Mouse (Mus musculus) hindbrain, embryonic 10.5 days (tissue): ENCODE measurements around the gene Tceal9. TPM values are rescaled to one million over a fixed set of nuclear protein-coding genes. Genes with fewer than 3 reads are reported as not detected.
"Not testable (repeated sequence)": the region's sequence is repeated elsewhere in the genome, so short reads cannot be mapped to it uniquely, and the experiment has no call there.

Source experiments
- DNase-seq: peaks from one replicate; pipeline ENCODE4 v3.0.0-alpha.2; 2017; ENCODE audit warnings: low spot score
- H3K27ac ChIP-seq: fragments of 300-500 bp; sonication (generic); 2 replicates; pipeline ENCODE4 v1.5.1; 2016; ENCODE audit warnings: mild to moderate bottlenecking, moderate library complexity
- H3K27me3 ChIP-seq: fragments of 300-500 bp; sonication (generic); 2 replicates; pipeline ENCODE4 v1.6.1; 2016; ENCODE audit warnings: mild to moderate bottlenecking; ENCODE audit not compliant: poor library complexity, insufficient read depth, severe bottlenecking
- H3K36me3 ChIP-seq: fragments of 300-500 bp; sonication (generic); 2 replicates; pipeline ENCODE4 v1.6.1; 2016; ENCODE audit warnings: mild to moderate bottlenecking, moderate library complexity
- H3K4me1 ChIP-seq: fragments of 300-500 bp; sonication (generic); replicated peaks from 2 replicates; pipeline ENCODE4 v1.6.1; 2016; ENCODE audit warnings: mild to moderate bottlenecking
- H3K4me3 ChIP-seq: fragments of 300-500 bp; sonication (generic); 2 replicates; pipeline ENCODE4 v1.5.1; 2016; ENCODE audit warnings: mild to moderate bottlenecking, moderate library complexity
- H3K9me3 ChIP-seq: fragments of 300-500 bp; sonication (generic); 2 replicates; pipeline ENCODE4 v1.6.1; 2016; ENCODE audit warnings: mild to moderate bottlenecking, moderate library complexity
- WGBS: fragments of 180-500 bp; shearing (Covaris S2); methylation state at CpG from one replicate; pipeline ENCODE4 v1.1.7; 2016; 5-methylcytosine and 5-hydroxymethylcytosine counted together
- polyA plus RNA-seq: library from polyadenylated mRNA; unstranded; fragments of >200 nt; fragmentation: Nextera tagmentation; extraction: Ambion mirVana; gene quantifications from 2 replicates; pipeline ENCODE4 v1.2.1, GENCODE M21; 2016

The Tceal9 gene
- polyA plus RNA-seq, 1 experiment from 2014 or later, result 356 TPM

DNA sequence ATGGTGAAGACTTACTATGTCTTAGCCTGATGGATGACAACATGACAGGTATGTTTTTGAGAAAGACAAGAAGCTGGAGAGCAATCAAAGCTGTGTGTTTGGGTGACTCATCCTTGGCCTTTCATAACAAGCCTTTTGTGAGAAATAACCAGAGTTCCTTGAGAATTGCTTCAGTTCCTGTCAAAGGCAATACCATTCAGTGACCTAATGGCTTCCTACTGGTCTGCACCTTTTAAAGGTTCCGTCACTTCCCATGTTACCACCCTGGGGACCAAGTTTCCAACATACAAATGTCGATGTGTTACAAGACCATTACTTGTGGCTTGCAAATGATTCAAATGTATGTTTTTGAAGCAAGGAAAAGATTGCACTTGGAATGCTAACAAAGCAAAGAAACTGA, 1.7 kb upstream of the Tceal9 start:
- Histone ChIP-seq H3K9me3 (no peaks in the 10 kb centered on the region), H3K36me3 (peaks cover 11% of the 10 kb centered on the region), H3K27me3 (peaks cover 4% of the 10 kb centered on the region; the same call in 1 of the 2 replicates), H3K4me1 (0 out of 2 replicates have a peak, but pooled peaks cover 6% of the 10 kb centered on the region), H3K4me3 (no peak overlapping the region), H3K27ac (no peak overlapping the region)
- DNase-seq, result no peak
- 91% methylated on average over 2 of the region's 2 CpGs for WGBS

GRCm38 (mm10) chrX:136245521-136246071, 717 bp downstream of the Tceal9 start:
- peak overlapping the region; percentile 89 for H3K27ac ChIP-seq
- no peaks in the 10 kb centered on the region for H3K9me3 ChIP-seq
- DNase-seq, result peak; percentile 18
- 0 out of 2 replicates have a peak, but pooled peaks cover 6% of the 10 kb centered on the region for H3K4me1 ChIP-seq
- 22% methylated on average over 15 of the region's 15 CpGs for WGBS
- peaks cover 11% of the 10 kb centered on the region for H3K36me3 ChIP-seq
- peaks cover 4% of the 10 kb centered on the region; the same call in 1 of the 2 replicates for H3K27me3 ChIP-seq
- peak overlapping the region; percentile 62 for H3K4me3 ChIP-seq

GRCm38 (mm10) chrX:136248811-136249210, 3.9 kb downstream of the Tceal9 start:
- DNase-seq, result no peak
- no peak overlapping the region for H3K27ac ChIP-seq
- WGBS, result 88% methylated on average over 6 of the region's 6 CpGs

GRCm38 (mm10) chrX:136249671-136250070, 4.8 kb downstream of the Tceal9 start:
- 86% methylated on average over 7 of the region's 7 CpGs for WGBS
- H3K4me1 ChIP-seq, result 0 out of 2 replicates have a peak, but pooled peaks cover 6% of the 10 kb centered on the region
- no peak overlapping the region for H3K4me3 ChIP-seq
- no peaks in the 10 kb centered on the region for H3K9me3 ChIP-seq
- no peak overlapping the region for H3K27ac ChIP-seq
- H3K27me3 ChIP-seq, result peaks cover 4% of the 10 kb centered on the region; the same call in 1 of the 2 replicates
- DNase-seq, result no peak
- peaks cover 11% of the 10 kb centered on the region for H3K36me3 ChIP-seq

More at GRCm38 (mm10) chrX:136248811-136249210, 3.9 kb downstream of the Tceal9 start:
- Histone ChIP-seq H3K36me3 (peaks cover 11% of the 10 kb centered on the region), H3K27me3 (peaks cover 4% of the 10 kb centered on the region; the same call in 1 of the 2 replicates), H3K4me3 (no peak overlapping the region), H3K4me1 (0 out of 2 replicates have a peak, but pooled peaks cover 6% of the 10 kb centered on the region), H3K9me3 (no peaks in the 10 kb centered on the region)

GRCm38 (mm10) chrX:136252023-136252729, 7.3 kb downstream of the Tceal9 start:
- DNase-seq, result no peak
- Histone ChIP-seq H3K4me1 (no peaks in the 10 kb centered on the region), H3K27ac (no peak overlapping the region), H3K4me3 (no peak overlapping the region), H3K9me3 (no peaks in the 10 kb centered on the region), H3K36me3 (peaks cover 10% of the 10 kb centered on the region), H3K27me3 (no peaks in the 10 kb centered on the region)
- WGBS, result 78% methylated on average over 6 of the region's 6 CpGs

DNA sequence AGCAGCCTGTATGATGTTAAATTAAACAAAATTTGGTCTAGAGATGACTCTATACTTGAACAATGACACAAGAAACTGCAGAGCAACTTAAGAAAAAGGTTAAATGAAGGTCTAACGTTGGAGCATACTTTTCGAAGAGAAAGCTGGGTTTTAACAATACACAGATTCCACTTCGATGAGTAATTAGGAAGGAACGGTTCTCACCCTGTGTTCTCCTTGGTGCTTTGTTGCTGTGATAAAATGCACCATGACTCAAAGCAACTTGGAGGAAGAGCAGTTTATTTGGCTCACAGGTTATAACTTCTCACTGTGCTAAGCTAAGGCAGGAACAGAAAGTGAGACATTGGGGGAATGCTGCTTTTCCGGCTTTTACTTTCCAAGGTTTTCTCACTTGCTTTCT, 22.8 kb downstream of the Tceal9 start:
- WGBS, result 83% methylated on average over 5 of the region's 5 CpGs
- peaks cover 4% of the 10 kb centered on the region for H3K27me3 ChIP-seq
- no peaks in the 10 kb centered on the region for H3K9me3 ChIP-seq
- no peak for DNase-seq
- H3K4me3 ChIP-seq, result no peak overlapping the region
- peaks cover 8% of the 10 kb centered on the region for H3K4me1 ChIP-seq
- no peak overlapping the region for H3K27ac ChIP-seq
- H3K36me3 ChIP-seq, result peaks cover 7% of the 10 kb centered on the region

DNA sequence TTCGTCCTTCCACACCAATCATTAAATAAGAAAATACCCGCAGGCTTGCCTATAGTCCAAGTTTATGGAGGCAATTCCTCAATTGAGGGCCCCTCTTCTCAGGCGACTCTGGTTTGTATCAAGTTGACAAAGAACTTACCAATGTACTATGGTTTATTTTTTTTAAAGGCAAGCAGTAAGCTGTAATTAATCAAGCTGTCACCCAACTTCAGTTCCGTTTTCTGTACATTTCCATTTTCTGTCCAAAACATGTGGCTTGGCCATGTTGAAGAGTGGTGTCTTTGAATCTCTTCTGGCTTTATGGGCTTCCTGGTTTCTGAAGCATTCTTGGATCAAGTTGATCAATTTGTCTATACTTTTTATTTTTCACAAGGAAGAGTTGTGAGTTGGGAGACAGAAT, 23.3 kb downstream of the Tceal9 start:
- no peak for DNase-seq
- no peak overlapping the region for H3K4me3 ChIP-seq
- peaks cover 8% of the 10 kb centered on the region for H3K4me1 ChIP-seq
- 83% methylated on average over 4 of the region's 4 CpGs for whole genome bisulfite sequencing
- H3K9me3 ChIP-seq, result no peaks in the 10 kb centered on the region
- peaks cover 4% of the 10 kb centered on the region for H3K27me3 ChIP-seq
- H3K36me3 ChIP-seq, result peaks cover 7% of the 10 kb centered on the region
- no peak overlapping the region for H3K27ac ChIP-seq

DNA sequence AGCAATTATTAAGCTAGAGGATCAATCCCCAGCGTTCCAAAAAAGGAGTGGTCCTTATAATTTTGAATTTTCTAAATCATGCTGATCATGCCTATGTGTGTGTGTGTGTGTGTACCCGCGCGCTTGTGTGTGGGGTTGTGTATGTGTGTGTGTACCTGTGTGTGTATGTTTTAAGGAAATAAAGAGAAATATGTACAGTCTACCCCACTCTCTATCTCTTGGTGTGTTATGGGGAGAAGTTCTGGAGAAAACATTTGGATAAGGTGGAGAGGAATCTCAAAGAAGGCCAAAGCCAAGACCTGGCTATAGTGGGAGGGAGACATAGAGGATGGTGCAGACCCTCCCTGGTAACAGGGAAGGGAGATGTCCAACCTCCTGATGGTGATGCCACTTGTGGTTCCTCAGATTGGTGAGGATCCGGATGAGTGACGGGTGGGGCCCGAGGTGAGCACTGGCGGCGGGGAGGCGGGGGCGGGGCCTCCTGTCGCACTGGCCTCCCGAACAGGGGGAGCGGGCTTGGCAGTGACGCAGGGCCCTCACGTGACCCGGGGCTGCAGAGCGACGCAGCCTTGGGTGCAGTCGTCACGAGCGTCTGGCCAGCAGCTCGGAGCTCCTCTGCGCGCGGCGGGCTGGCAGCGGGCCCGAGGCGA, 25.0 kb downstream of the Tceal9 start, which contains the start of gene Bex3:
Gene Bex3 (plus strand): TSS at position 511 of the 650 bp plus-strand sequence.
- WGBS, result 60% methylated on average over 5 of the region's 30 CpGs
- peak within 1 kb of the TSS; percentile 56 for H3K4me3 ChIP-seq
- peak; percentile 3 for DNase-seq
- H3K9me3 ChIP-seq, H3K27me3 ChIP-seq, H3K36me3 ChIP-seq: not testable (repeated sequence)
- H3K27ac ChIP-seq, result peak within 1 kb of the TSS; percentile 84
- H3K4me1 ChIP-seq, result peaks cover 11% of the 10 kb centered on the region

GRCm38 (mm10) chrX:136270393-136271111, 25.7 kb downstream of the Tceal9 start:
- 11% methylated on average over 16 of the region's 60 CpGs for WGBS
- H3K4me3 ChIP-seq, result peak overlapping the region; percentile 56
- peak overlapping the region; percentile 84 for H3K27ac ChIP-seq
- H3K27me3 ChIP-seq, H3K9me3 ChIP-seq, H3K36me3 ChIP-seq: not testable (repeated sequence)
- DNase-seq, result peak; percentile 29
- H3K4me1 ChIP-seq, result peaks cover 14% of the 10 kb centered on the region

GRCm38 (mm10) chrX:136274542-136274941, 29.7 kb downstream of the Tceal9 start:
- H3K36me3 ChIP-seq, result peaks cover 7% of the 10 kb centered on the region
- no peaks in the 10 kb centered on the region for H3K9me3 ChIP-seq
- H3K4me1 ChIP-seq, result peaks cover 14% of the 10 kb centered on the region
- peaks cover 15% of the 10 kb centered on the region for H3K27me3 ChIP-seq
- DNase-seq, result peak; percentile 23
- no peak overlapping the region for H3K4me3 ChIP-seq
- H3K27ac ChIP-seq, result no peak overlapping the region
- whole genome bisulfite sequencing, result 20% methylated on average over 3 of the region's 3 CpGs

GRCm38 (mm10) chrX:136275386-136275785, 30.5 kb downstream of the Tceal9 start:
- Histone ChIP-seq H3K9me3 (no peaks in the 10 kb centered on the region), H3K4me3 (no peak overlapping the region), H3K27ac (no peak overlapping the region), H3K4me1 (peaks cover 14% of the 10 kb centered on the region), H3K27me3 (peaks cover 21% of the 10 kb centered on the region), H3K36me3 (peaks cover 7% of the 10 kb centered on the region)
- no peak for DNase-seq
- 29% methylated on average over 3 of the region's 3 CpGs for WGBS

DNA sequence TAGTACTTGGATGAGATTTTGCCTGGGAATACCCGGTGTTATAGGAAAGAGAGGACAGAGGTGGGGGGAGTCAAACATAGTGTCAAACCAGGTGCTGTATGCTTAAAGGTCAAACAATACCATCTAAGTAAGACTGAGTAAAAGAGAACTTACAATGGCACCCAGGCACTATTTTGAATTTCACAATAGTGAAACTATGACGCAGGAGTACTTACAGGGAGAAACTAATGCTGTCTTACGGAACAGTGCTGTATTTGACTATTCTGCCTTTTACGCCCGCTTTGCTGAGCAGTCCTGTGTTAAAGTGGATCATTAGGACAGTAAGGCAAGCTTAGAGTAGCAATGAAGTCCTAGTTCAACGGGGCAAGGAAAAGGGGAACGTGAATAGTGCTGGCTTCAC, 32.7 kb downstream of the Tceal9 start:
- Histone ChIP-seq H3K4me1 (0 out of 2 replicates have a peak, but pooled peaks cover 6% of the 10 kb centered on the region), H3K9me3 (no peaks in the 10 kb centered on the region), H3K27me3 (peaks cover 21% of the 10 kb centered on the region), H3K36me3 (no peaks in the 10 kb centered on the region), H3K4me3 (no peak overlapping the region), H3K27ac (no peak overlapping the region)
- DNase-seq, result no peak
- 83% methylated on average over 7 of the region's 7 CpGs for WGBS
